Mouse (Mus musculus): Measurements from ENCODE around the gene Gstm1. TPM values are rescaled to one million over a fixed set of nuclear protein-coding genes. Genes with fewer than 3 reads are reported as not detected.
A peak's percentile ranks its signal among the peaks of the same experiment; 100 is the strongest.
"Not testable (repeated sequence)": the region's sequence is repeated elsewhere in the genome, so short reads cannot be mapped to it uniquely, and the experiment has no call there.

The Gstm1 gene
- polyA plus RNA-seq, 1 experiment from 2014 or later = 42.5 TPM

- no peaks in the 10 kb centered on the region for H3K27me3 ChIP-seq (ENCODE audit: insufficient read depth, low read length)
- no peak overlapping the region for H3K4me3 ChIP-seq (ENCODE audit: low read depth, low read length)
- H3K9me3 ChIP-seq (ENCODE audit: low read depth, low read length) = no peaks in the 10 kb centered on the region
- DNase-seq (no peak), ATAC-seq (ENCODE audit: insufficient read depth) (no peak)
- no peaks in the 10 kb centered on the region for H3K36me3 ChIP-seq (ENCODE audit: insufficient read depth)
- WGBS = 81% methylated on average over 3 of the region's 3 CpGs
- H3K27ac ChIP-seq (ENCODE audit: low read depth) = no peak overlapping the region
- H3K9ac ChIP-seq = no peak overlapping the region
- no peak overlapping the region for H3K4me2 ChIP-seq
- no peaks in the 10 kb centered on the region for H3K4me1 ChIP-seq (ENCODE audit: insufficient read depth)
- TF ChIP-seq CTCF (IDR thresholded peaks at IDR 0.05; ENCODE audit: low read depth) = no peak
Observed at GRCm38 (mm10) chr3:107998591-107998990, 19.2 kb downstream of the Gstm1 start.

- ATAC-seq (ENCODE audit: insufficient read depth) (no peak), DNase-seq (no peak)
- Histone ChIP-seq H3K9me3 (ENCODE audit: low read depth, low read length) (no peaks in the 10 kb centered on the region), H3K4me1 (ENCODE audit: insufficient read depth) (no peaks in the 10 kb centered on the region), H3K27ac (ENCODE audit: low read depth) (no peak overlapping the region), H3K4me3 (ENCODE audit: low read depth, low read length) (no peak overlapping the region), H3K9ac (no peak overlapping the region), H3K4me2 (no peak overlapping the region), H3K36me3 (ENCODE audit: insufficient read depth) (no peaks in the 10 kb centered on the region), H3K27me3 (ENCODE audit: insufficient read depth, low read length) (no peaks in the 10 kb centered on the region)
- 68% methylated on average over 4 of the region's 4 CpGs for WGBS
- TF ChIP-seq CTCF (IDR thresholded peaks at IDR 0.05; ENCODE audit: low read depth) = no peak
Observed at GRCm38 (mm10) chr3:107996576-107996975, 21.2 kb downstream of the Gstm1 start.

GRCm38 (mm10) chr3:107995974-107996373 lies 21.8 kb downstream of the Gstm1 start:
- not testable (repeated sequence) for H3K27ac ChIP-seq (ENCODE audit: low read depth); H3K36me3 ChIP-seq (ENCODE audit: insufficient read depth); H3K9me3 ChIP-seq (ENCODE audit: low read depth, low read length); H3K4me3 ChIP-seq (ENCODE audit: low read depth, low read length); DNase-seq; H3K4me1 ChIP-seq (ENCODE audit: insufficient read depth); ATAC-seq (ENCODE audit: insufficient read depth); H3K27me3 ChIP-seq (ENCODE audit: insufficient read depth, low read length); H3K9ac ChIP-seq; H3K4me2 ChIP-seq
- WGBS = 82% methylated on average over 2 of the region's 2 CpGs

- no peak for TF ChIP-seq CTCF (IDR thresholded peaks at IDR 0.05; ENCODE audit: low read depth)
- peak within 1 kb of the TSS; percentile 30; the same call in 1 of the 2 replicates for H3K9ac ChIP-seq
Observed at GRCm38 (mm10) chr3:107986041-107986562, 31.7 kb downstream of the Gstm1 start, which contains the start of gene Gstm2. Gene Gstm2, minus strand, starts transcription at chr3:107986453.

GRCm38 (mm10) chr3:107985141-107985540 lies 32.6 kb downstream of the Gstm1 start:
- H3K36me3 ChIP-seq (ENCODE audit: insufficient read depth); H3K27me3 ChIP-seq (ENCODE audit: insufficient read depth, low read length); H3K4me1 ChIP-seq (ENCODE audit: insufficient read depth); ATAC-seq (ENCODE audit: insufficient read depth); DNase-seq; H3K9me3 ChIP-seq (ENCODE audit: low read depth, low read length); H3K9ac ChIP-seq; H3K4me3 ChIP-seq (ENCODE audit: low read depth, low read length): not testable (repeated sequence)
- Histone ChIP-seq H3K27ac (ENCODE audit: low read depth) (peak overlapping the region; percentile 10; the same call in 1 of the 2 replicates), H3K4me2 (peak overlapping the region; percentile 51)
- 96% methylated on average over 2 of the region's 2 CpGs for WGBS

More at GRCm38 (mm10) chr3:107986041-107986562, 31.7 kb downstream of the Gstm1 start, which contains the start of gene Gstm2:
- Histone ChIP-seq H3K4me3 (ENCODE audit: low read depth, low read length) (peak within 1 kb of the TSS; percentile 23), H3K36me3 (ENCODE audit: insufficient read depth) (no peaks in the 10 kb centered on the region), H3K27me3 (ENCODE audit: insufficient read depth, low read length) (no peaks in the 10 kb centered on the region), H3K4me2 (peak within 1 kb of the TSS; percentile 51), H3K9me3 (ENCODE audit: low read depth, low read length) (no peaks in the 10 kb centered on the region), H3K27ac (ENCODE audit: low read depth) (peak within 1 kb of the TSS; percentile 10), H3K4me1 (ENCODE audit: insufficient read depth) (0 out of 2 replicates have a peak, but pooled peaks cover 3% of the 10 kb centered on the region)
- peak; percentile 86 for DNase-seq
- WGBS = 16% methylated on average over 8 of the region's 8 CpGs
- peak; percentile 99 for ATAC-seq (ENCODE audit: insufficient read depth)

GRCm38 (mm10) chr3:107984471-107984870 lies 33.3 kb downstream of the Gstm1 start:
- no peaks in the 10 kb centered on the region for H3K27me3 ChIP-seq (ENCODE audit: insufficient read depth, low read length)
- 0 out of 2 replicates have a peak, but pooled peaks cover 3% of the 10 kb centered on the region for H3K4me1 ChIP-seq (ENCODE audit: insufficient read depth)
- 61% methylated on average over 5 of the region's 5 CpGs for WGBS
- H3K36me3 ChIP-seq (ENCODE audit: insufficient read depth) = no peaks in the 10 kb centered on the region
- no peak for DNase-seq
- no peak overlapping the region for H3K4me3 ChIP-seq (ENCODE audit: low read depth, low read length)
- no peak for ATAC-seq (ENCODE audit: insufficient read depth)
- TF ChIP-seq CTCF (IDR thresholded peaks at IDR 0.05; ENCODE audit: low read depth) = no peak
- no peaks in the 10 kb centered on the region for H3K9me3 ChIP-seq (ENCODE audit: low read depth, low read length)
- no peak overlapping the region for H3K4me2 ChIP-seq
- H3K9ac ChIP-seq = no peak overlapping the region
- H3K27ac ChIP-seq (ENCODE audit: low read depth) = no peak overlapping the region

GRCm38 (mm10) chr3:107983771-107984170 lies 34.0 kb downstream of the Gstm1 start:
- no peak overlapping the region for H3K4me3 ChIP-seq (ENCODE audit: low read depth, low read length)

More at GRCm38 (mm10) chr3:107983771-107984170, 34.0 kb downstream of the Gstm1 start:
- Histone ChIP-seq H3K27ac (ENCODE audit: low read depth) (no peak overlapping the region), H3K4me1 (ENCODE audit: insufficient read depth) (0 out of 2 replicates have a peak, but pooled peaks cover 3% of the 10 kb centered on the region), H3K9ac (no peak overlapping the region), H3K9me3 (ENCODE audit: low read depth, low read length) (no peaks in the 10 kb centered on the region), H3K36me3 (ENCODE audit: insufficient read depth) (no peaks in the 10 kb centered on the region), H3K4me2 (no peak overlapping the region), H3K27me3 (ENCODE audit: insufficient read depth, low read length) (no peaks in the 10 kb centered on the region)
- TF ChIP-seq CTCF (IDR thresholded peaks at IDR 0.05; ENCODE audit: low read depth) = no peak
- no peak for DNase-seq
- no peak for ATAC-seq (ENCODE audit: insufficient read depth)
- 52% methylated on average over 3 of the region's 3 CpGs for WGBS
